Mouse (Mus musculus): ENCODE measurements around the gene Fam120c. TPM values are rescaled to one million over a fixed set of nuclear protein-coding genes. Genes with fewer than 3 reads are reported as not detected.

Gene Fam120c
- polyA plus RNA-seq, 1 experiment: 14.9 TPM

- DNase-seq (ENCODE audit: extremely low spot score in 1 of 2, low spot score in 1 of 2): peak; percentile 89 to 95
These were observed 176.7 kb downstream of the Fam120c start, which contains the start of gene Phf8 for GRCm38 (mm10) chrX:151520458-151521322. Phf8 (plus strand) TSS chrX:151520672.

Other genes starting within 250 kb of the Fam120c start
- 59.3 and 66.9 TPM in 2 replicates for gene Tsr2, start 247.6 kb upstream of the Fam120c start, polyA plus RNA-seq (2012; rRNA removed)
- gene Wnk3, start 146.1 kb upstream of the Fam120c start, polyA plus RNA-seq (2012; rRNA removed): 8.7 and 10.3 TPM in 2 replicates
- gene Phf8, start 176.5 kb downstream of the Fam120c start, polyA plus RNA-seq (2012; rRNA removed): 20.2 and 21.3 TPM in 2 replicates

Data from frontal cortex, adult 2 months (tissue).